Mouse (Mus musculus) thymus, adult 2 months (tissue): ENCODE data around the gene Tppp2.

Experiments
- CTCF ChIP-seq: fragments of 200-500 bp; IDR thresholded peaks from 2 replicates; pipeline ENCODE4 v1.5.1; 2012; ENCODE audit warnings: mild to moderate bottlenecking, control low read depth, low read length, moderate library complexity, borderline replicate concordance; ENCODE audit not compliant: control insufficient read depth, poor library complexity, insufficient read depth; ENCODE audit errors: extremely low read depth
- POLR2A ChIP-seq: fragments of 200-500 bp; IDR thresholded peaks from 2 replicates; pipeline ENCODE4 v1.6.1; 2012; ENCODE audit warnings: mild to moderate bottlenecking, low read length, control low read depth, moderate library complexity; ENCODE audit not compliant: control insufficient read depth, poor library complexity, insufficient read depth; ENCODE audit errors: extremely low read depth

DNA sequence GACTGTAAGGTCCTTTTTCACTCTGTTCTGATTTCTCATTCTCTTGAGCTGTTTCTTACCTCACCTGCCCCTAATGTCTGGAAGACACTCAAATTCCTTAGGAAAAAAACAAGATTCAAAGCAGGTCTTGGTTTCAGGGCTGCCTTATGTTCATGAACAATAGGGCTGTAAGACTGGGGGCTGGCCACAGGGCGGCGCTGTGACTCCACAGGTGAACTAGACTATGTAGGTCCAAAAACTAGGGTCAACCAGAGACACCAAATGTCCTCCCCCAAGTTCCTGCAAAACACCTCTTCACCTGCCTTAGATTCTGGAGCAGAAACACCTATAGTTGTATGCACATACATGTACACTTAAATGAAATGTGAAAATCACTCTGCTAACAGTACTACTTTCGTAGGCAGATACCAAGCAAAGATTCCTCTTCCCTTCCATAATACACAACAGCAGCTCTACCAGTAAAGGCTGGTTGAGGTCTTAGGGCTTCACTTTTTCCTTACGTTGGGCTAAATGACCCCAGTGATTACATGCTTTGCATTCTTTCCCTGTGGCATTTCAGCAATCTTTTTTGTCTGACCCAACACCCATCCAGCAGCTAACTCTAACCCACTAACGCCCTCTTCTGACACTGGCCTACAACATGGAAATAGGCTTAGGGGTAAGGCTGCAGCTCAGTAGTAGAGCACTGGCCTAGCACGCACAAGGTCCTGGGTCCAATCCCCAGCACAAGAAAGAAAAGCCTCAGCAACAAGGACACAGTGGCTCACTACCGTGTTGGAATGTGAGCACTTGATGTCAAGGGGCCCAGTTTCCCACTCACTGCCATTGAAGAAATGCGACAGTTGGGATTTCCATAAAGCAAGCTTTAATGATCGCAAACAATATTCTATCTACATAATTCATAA, 15.2 kb upstream of the Tppp2 start:
- peak; percentile 62; the same call in 1 of the 2 replicates for TF ChIP-seq CTCF
- no peak for TF ChIP-seq POLR2A
